Mouse (Mus musculus): ENCODE measurements around the gene Ticam1.
A peak's percentile ranks its signal among the peaks of the same experiment; 100 is the strongest.

The Ticam1 gene

DNA sequence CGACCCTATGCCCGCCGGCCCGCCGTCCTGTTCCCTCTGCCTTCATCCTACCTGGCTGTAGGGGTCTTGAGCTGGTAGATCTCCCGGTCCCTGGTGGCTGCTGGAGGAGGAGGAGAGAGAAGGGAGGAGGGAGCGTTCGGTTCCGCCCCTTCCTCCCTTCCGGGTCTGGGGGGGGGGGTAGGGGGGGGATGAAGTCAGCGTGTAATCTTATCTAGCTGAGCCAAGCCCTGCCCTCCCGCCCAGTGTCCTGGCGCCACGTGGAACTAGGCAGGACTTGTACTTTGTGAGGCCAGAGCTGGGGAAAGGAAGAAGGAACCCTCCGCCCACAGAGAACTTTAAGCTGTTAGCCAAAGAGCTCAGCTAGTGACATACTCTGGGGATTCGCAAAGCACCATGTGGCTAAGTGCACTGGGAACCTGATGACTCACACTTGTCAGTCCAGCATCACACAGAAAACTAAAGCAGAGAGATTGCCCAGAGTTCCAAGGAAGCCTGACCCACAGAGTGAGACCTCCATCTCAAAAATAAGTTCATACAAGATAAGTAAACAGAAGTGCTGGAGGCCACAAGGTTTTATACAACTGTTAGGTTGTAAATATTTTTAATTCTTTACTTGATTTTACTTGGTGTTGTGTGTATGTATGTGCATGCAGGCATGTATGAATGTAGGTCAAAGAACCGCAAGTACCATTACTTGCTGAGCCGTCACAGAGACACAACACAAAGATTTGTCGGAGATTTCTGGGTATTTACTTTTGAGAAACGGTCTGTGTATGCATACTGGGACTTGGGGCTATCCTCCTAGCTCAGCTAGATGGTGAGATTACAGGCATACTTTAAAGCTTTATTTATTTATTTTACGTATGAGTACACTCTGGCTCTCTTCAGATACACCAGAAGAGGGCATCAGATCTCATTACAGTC lies at the start of gene Ticam1:
Ticam1 (minus strand) TSS at position 144 of the 924 bp plus-strand sequence.
- DNase-seq = peak; percentile 97

DNA sequence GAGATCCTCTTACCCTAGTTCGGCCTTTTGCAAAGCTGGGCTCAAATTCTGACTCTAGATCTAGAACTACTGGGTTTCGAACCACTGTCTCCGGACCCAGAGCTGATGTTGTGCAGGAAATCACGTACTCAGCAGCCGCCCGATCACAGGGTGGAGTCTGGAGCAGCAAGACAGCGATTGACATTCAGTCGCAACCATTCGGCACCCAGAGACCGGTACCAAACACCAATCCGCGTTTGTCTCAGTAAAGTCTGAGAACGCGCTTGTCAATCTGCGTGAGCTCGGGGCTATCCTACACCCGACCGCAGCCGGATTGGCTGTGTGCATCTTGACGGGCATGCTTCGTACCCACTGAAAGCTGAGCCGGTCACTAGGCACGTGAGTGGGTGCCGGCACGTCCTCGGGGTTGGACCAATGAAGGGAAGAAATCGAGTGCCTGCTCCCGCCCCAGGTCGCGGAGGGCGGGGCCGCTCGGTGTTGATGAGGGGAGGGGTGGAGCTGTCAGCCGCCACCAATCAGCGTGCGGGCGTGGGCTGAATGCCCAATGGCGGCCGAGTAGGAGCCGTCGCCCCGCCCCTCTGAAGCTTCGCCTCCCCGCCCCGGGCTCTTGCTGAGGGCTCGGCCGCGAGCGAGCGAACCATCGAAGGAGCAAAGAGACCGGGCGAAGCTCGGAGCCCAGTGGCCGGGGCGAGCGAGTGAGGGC lies 49.0 kb upstream of the Ticam1 start, which contains the start of gene Kdm4b:
Kdm4b (plus strand) TSS at position 613 of the 703 bp plus-strand sequence.
- peak; percentile 100 for DNase-seq

DNA sequence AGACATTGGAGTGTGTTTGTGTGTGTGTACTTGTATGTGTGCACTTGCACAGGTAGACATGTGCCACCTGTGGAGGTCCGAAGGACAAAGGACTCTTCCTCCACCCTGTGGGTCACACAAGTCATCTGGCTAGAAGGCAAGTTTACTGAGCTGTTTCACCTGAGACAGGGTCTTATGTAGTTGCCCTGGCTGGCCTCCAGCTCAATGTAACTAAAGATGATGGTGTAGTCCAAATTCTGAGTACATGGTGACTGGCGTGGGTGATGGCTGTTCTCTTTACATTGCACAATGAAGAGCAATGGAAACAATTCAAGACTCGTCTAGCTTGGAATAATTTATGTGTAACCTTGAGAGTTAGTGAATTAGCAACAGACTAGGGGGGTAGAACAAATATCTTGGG lies 47.8 kb upstream of the Ticam1 start:
- DNase-seq = no peak

DNA sequence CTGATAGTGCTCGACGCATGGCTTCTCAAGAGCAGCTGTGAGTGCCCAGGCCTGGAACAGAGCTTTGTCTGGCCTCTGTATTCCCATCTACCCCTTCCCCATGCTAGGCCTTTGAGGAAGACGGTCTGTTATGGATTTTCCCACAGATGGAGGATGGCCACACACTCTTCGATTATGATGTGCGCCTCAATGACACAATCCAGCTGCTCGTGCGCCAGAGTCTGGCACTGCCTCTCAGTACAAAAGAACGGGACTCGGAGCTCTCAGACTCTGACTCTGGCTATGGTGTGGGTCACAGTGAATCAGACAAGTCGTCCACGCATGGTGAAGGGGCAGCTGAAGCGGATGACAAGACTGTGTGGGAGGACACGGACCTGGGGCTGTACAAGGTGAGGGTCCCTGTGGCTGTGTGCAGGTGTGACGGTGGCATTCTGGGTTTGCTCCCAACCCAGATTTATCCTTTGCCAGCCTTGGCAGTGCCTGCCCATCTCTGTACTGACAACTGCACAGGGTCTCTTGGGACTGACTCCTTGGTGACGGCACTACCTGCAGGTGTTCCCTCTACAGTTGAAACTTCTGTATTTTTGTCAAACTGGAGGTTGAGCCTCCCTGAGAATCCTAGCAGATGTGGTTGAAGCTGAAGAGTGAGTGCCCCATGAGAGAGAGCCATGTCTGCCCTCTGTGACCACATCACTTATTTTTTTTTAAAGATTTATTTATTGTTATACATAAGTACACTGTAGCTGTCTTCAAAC lies 32.8 kb upstream of the Ticam1 start:
- no peak for DNase-seq

DNA sequence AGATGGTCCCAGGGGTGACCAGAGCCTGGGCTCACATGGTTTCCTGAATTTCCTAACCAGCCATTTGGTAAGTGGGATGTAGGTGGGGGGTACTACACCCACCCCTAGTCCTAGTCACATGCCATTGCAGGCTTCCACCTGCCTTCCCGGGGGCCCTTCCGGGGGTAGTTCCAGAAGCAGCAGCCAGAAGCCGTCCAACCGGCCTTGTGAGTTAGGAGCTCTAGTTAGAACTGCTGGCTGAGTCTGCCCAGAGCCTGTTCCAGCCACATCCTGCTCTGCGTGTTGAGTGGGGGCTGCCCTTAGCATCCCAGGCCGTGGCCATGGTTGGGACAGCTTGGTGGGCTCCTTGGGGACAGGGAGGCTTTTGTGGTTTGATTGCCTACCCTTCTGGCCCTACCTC lies 31.5 kb upstream of the Ticam1 start:
- peak; percentile 75 for DNase-seq

DNA sequence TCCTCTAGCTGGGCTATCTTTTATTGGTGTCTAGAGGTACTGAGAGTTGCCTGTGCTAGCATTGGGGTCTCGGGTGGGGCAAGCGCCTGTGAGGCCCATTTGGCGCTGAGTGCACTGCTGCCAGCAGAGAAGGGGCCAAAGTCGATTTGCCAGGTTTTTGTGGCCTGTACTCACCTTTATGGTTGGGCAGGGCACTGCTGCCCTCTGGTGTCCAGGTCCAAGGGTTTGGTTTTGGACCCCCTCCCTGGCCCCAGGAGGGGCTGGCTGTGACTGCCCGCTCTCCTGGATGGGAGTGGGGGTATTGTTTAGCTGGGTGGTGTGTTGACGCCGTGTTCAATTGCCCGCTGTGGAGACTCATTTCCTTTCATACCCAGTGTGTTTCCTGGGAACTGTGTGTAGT lies 29.2 kb upstream of the Ticam1 start:
- DNase-seq = peak; percentile 51

DNA sequence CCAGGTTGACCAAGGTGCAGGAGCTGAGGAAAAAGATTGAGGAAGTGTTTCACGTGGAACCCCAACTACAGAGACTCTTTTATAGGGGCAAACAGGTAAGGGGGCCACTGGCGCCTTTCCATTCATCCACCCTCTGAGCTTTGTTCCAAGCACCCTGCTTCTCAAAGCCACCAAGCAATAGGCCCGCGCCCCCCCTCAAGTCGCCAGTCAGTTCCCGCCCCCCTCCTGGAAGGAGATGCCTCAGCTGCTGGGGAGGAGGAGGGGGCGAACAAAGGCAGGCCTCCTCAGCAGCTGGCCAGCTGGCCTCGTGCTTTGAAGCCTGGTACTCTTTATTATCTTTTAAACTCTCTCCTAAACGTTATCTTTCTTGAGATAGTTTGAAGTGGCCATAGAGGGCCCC lies 28.6 kb upstream of the Ticam1 start:
- DNase-seq = no peak

DNA sequence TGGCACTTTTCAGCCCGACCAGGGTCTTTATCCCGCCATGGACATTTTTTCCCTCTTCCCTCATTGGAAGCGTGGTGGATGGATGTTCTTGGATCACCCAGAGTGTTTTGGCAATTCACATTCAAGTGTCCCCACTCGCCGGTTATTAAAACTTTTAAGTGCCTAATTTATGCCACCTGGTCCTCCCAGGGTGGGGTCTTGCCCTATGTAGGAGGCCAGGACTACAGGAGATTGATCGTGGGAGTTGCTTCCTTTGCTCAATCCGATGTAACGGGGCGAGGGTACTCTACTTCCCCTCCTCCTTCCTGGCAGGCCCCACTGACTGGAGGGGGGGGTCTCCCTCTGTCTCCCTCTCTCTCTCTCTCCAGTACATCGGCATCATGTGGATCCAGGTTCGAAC lies 28.1 kb upstream of the Ticam1 start:
- DNase-seq = no peak

DNA sequence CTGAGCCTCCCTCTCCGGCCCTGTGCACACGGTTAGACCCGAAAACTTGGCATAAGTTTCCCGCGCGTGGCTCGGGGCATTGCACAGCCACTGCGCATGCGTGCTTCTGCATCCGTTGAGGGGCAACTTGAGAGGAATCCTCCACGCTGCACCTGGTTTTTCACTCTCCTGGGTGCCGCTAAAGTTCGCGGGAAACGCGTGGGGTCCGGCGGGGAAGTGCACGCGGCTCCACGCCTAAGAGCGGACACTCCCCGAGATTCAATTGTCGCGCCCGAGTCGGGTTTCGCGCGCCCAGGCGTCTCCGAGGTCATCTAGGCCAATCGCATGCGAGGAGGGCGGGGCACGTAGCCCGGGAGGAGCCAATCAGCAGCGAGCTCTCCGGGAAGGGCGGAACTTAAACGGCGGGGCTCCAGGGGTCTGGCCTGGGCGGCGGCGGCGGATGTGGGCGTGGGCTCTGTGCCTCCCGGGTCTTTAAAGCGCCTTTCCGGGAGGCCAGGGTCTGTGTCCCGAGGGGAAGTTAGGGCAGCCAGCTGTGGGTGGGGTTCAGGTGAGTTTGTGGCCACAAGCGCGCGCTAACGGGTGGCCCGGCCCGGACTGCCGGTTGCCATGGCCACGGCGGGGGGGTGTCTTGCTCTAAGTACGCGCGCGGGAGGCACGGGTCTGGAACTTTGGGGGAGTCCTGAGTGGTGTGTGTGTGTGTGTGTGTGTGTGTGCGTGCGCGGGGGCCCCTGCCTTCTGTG lies 27.4 kb upstream of the Ticam1 start:
- peak; percentile 96 for DNase-seq

DNA sequence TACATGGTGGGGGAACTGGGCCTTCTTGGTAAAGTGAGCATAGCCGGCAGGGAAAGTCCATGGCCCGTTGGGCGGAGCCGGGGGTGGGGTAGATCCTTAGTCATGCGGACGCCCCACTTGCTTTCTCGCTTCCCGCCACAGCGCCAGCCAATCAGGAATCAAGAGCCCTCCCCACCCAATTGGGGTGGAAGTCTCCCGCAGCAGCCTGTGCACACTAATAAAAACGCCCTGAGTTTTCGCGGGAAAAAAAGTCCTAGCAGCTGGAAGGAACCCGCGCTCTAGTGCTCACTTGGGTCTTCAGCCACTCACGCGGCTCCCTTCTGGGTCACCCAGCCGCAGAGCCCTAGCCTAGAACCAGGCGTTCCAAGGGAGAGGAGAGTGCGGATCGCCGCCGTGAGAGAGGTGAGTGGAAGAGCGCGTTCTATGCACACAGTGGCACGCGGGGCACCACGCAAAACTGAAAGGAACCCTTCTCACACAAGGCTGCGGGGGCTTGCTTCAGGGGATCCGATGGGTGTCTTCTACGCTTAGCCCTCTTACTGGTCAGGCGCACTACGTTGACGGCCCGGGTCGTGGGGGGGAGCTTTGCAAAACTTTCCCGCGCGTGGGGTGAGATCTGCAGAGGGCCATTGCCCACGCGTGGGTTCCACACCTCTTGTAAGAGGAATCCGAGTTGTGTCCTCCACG lies 26.7 kb upstream of the Ticam1 start, which contains the start of gene Uhrf1:
Uhrf1 (plus strand) TSS at position 162 of the 687 bp plus-strand sequence.
- DNase-seq = peak; percentile 76

DNA sequence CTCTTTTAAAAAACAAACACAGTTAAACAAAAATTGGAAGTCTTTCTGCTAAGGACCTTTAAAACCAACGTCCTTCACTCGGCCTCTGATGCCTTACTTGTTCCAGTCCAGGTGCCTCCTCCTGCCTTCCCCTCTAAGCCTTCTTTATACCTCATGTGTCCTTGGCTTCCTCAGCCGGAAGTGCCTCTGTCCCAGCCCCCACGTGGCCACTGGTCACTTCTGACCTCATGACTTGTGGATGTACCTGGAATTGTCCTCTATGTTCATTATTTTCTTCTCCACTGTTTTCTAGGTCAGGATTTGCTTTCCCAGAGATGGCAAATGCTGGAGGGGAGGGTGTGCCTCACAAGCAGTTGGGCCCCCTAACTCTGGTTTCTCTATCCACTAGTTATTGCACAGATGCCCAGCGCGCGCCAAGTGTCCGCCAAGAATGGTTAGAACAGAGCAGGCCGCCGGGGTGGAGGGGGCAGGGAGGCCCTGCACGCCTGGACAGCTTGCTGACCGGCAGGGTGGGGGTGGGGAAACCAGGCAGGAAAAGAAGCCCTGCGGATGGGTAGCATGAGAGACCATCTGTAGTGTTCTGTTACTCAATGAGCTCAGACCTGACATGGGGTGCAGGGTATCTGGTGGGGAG lies 25.9 kb upstream of the Ticam1 start:
- peak; percentile 39 for DNase-seq

DNA sequence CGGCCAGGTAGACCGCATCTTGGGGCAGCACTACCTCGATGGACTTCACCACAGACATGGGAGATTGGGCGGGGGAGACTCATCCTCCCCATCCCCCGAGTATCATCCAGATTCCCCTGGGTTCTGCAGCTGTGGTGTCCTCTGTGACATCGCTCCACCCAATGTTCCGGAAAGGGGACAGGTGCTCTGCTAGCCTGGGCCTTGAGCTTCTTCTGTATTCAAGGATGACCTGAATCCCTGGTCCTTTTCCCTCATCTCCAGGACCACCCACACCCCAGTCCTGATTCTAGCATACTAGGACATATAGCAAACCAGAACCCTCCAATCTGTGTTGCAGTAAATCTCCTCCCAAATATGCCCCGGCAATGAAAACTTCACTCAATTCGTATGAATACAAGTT lies 23.6 kb upstream of the Ticam1 start, which contains the start of gene Arrdc5:
Arrdc5 (minus strand) TSS at position 101 of the 400 bp plus-strand sequence.
- DNase-seq = no peak

DNA sequence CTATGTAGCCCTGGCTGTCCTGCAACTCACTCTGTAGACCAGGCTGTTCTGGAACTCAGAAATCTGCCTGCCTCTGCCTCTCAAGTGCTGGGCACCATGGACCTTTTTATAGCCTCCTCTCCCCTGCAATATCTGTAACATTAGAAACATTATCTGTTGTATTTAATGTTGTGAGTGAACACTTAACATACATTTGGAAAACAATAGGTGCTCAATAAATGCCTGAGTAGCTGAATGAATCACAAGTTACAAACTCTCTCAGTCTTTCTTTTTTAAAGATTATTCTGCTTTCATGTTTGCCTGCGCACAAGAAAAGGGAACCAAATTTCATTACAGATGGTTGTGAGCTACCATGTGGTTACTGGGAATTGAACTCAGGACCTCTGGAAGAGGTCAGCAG lies 21.7 kb upstream of the Ticam1 start:
- DNase-seq = no peak

DNA sequence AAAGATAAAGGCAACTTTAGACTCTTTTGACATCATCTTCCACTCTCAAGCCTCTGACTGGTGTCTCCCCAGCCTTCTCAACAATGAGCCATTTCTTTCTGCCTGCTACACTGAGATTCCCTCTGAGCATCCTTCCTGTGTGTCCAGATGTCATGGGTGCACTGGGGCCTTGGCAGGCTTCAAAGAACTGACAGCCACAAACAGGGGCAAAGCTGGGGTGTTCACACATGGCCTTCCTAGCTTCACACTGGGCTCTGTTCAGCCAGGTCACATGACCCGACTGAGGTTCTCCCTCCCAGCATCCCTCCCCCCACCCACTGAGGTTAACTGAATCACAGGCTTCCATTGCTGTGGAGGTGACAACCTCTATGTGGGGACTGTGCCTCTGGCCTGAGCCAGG lies 19.6 kb upstream of the Ticam1 start:
- no peak for DNase-seq

DNA sequence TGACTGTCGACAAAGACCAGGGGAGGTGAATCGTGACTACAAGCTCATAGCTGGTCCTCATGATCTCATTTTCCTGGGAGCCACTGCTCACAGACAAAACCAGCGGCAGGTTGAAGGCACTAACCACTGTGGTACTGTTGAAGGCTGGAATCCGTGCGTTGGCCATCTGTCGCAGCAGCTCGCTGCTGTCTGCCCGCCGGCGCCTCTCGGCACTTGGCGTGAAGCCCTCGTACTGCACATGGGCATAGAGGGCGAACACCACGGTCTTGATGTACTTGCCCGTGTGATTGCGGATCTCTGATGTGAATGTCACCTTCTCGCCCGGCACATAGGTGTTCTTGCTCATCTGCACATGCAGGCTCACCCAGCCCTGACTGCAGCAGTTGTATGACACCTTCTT lies 17.7 kb upstream of the Ticam1 start:
- DNase-seq = no peak

DNA sequence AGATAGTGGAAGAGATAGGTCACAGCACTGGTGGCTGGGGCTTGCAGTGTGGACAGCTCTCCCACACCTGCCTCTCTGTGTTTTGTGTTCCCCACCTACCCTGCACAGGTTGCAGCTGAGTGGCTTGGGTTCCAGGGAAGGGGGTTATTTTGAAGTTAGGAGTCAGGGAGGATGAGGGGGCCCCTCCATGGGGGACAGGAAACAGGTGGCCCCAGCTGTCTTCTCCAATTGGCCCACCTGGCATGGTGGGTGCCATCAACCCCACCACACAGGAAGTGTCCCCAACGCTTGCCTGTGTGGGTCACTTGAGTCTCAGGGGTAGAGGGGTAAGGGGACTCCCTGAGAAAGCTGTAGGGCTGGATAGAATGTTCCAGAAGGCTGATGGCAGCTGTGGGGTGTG lies 16.7 kb upstream of the Ticam1 start:
- no peak for DNase-seq

DNA sequence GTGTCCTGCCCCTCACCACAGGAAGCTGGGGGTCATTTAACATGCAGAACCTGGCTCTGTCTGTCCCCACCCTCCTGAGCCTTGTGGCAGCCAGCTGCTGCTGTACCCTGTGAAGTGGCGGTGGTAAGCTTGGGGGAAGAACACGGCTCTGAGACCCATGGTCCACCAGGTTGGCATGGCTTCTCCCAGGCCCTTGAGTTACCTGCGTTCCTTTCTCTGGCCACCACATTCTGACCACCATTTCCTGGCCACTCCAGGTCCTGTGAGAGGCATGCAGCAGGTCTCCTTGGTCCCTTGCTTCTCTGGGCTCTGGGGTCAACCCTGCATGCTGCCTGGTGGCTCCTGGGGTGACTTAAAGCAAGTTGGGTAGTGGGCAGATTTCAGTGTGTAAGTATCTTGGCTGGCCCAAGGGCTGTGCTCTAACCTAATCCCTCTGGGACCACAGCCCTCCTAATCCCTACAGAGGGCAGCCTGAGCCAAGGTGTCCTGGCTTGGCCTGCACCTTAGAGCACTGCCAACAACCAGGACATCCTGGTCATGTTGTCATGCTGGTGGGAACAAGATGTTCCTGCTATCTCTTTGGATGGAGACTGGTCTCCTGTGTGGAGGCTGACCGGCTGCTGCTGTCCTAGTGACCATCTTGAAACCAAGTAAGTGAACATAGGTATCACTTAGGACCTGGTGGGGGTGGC lies 16.1 kb upstream of the Ticam1 start, which contains the start of gene Plin3:
Plin3 (minus strand) TSS at position 343 of the 692 bp plus-strand sequence.
- DNase-seq = no peak

DNA sequence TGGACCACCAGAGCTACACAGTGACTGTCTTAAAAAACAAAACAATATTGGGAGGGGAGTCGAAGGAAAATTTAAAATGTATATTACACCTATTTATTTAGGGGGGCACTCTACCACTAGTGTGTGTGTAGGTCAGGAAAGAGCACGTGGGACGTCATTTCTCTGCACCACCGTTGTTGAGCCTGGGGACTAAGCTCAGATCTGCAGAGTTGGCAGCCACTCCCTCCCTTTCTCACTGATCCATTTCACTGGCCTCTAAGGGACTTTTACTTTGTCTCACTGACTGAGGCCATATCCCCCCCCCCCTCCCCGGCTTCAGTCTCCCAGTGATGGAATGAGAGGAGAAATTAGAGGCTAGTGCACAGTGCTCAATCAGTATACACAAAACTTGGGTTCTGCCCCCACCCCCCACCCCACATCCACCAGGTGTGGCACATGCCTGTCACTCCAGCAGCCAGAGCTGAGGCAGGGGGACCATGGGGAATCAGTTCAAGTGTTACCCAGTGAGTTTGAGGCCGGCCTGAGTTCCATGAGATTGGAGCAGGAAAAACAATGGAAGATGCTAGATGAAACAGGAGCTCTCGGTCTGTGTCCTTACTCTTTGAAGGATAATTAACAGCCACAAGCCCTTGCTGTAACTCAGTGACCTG lies 15.4 kb upstream of the Ticam1 start:
- DNase-seq = no peak

DNA sequence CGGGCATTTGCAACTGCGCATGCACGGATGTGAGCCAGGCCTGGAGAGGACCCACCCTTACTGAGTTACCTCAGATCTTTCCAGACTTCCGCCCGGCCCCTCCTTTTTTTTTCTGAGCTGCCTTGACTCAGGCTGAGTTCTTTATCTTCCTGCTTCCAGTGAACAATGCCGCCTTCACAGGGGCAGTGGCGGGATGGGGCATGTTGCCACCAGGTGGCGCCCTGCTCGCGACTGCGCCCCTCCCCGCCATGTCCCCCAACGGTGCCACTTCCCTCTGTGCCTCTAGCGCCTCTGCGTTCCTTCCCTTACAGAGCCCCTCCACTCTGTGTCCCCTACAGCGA lies 14.6 kb upstream of the Ticam1 start:
- DNase-seq = peak; percentile 93
